Mouse (Mus musculus): ENCODE results near the gene Slc45a3.

DNA sequence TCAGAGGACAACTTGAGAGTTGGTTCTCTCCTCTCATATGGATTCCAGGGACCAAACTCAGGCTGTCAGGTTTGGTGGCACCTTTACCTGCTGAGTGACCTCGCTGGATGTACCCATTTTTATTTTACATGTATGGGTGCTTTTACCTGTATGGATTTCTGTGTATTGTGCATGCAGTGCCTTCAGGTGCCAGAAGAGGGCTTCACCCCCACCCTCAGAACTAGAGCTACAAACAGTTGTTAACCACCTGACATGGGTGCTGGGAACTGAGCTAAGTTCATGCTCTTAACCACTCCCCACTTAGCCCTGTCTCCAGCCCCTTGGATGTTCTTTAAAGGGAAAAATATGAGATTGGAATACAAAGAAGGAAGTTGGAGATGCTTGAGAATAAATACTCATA is 52.0 kb downstream of the Slc45a3 start:
- TF ChIP-seq TCF12 (IDR thresholded peaks at IDR 0.05; ENCODE audit: insufficient read depth, poor library complexity, severe bottlenecking) (no peak), POLR2A (IDR thresholded peaks at IDR 0.05; ENCODE audit: insufficient read length, low read depth) (no peak), E2F4 (IDR thresholded peaks at IDR 0.05; ENCODE audit: insufficient read depth) (no peak)
